Mouse (Mus musculus): Measurements from ENCODE around the gene Olfr1167.
"Not testable (repeated sequence)": the region's sequence is repeated elsewhere in the genome, so short reads cannot be mapped to it uniquely, and the experiment has no call there.

The Olfr1167 gene

DNA sequence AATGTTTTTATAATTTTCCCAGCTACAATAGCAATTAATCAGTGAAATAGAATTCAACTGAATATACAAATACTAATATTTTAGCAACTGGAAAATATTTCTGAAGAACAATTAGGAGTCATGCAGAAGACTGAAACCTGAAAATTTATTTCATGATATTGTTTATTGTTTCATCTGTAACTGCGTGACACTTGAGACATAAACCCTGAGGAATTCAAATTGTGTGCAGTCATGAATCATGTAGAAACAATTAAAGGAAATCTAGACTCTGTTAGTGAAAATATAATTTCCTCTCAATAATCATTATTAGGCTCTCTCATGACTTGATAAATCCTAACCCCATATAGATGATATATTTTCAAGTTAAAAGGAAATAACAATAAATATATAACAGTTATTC is at the start of gene Olfr1167:
Gene Olfr1167, minus strand, starts transcription at position 101 of the 400 bp plus-strand sequence.
- DNase-seq, result not testable (repeated sequence)

DNA sequence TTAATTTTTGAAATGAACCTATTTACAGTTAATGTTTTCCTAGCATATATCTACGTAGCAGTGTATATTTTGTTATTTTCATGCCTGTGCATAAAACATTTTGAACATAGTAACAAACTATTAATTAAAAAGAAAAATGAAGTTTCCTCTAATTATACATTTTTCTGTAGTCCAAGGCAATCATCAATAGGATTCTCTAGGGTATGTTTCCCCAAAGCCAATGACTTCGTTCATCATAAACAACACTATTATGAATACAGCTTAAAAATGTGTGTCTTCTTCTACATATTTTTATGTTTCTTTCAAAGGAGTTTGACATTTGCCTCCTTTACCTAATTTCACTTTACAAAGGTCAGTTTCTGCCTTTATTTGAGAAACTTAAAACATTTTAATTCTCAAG is 26.6 kb upstream of the Olfr1167 start, which contains the start of gene Olfr1168:
Gene Olfr1168, plus strand, starts transcription at position 301 of the 400 bp plus-strand sequence.
- no peak for DNase-seq

DNA sequence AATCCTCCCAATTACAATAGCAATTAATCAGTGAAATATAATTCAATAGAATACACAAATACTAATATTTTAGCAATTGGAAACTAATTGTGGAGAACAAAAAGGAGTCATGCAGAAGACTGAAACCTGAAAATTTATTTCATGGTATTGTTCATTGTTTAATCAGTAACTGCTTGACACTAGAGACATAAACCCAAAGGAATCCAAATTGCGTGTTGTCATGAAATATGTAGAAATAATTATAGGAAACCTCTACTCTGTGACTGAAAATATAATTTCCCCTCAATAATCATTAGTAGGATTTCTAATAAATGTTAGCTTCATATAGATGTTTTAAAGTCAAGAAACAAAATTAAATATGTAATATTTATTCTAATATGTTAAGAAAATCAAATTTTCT is 26.8 kb downstream of the Olfr1167 start, which contains the start of gene Olfr1166:
Gene Olfr1166, minus strand, starts transcription at position 101 of the 400 bp plus-strand sequence.
- DNase-seq, result no peak
